Mouse (Mus musculus): Measurements from ENCODE around the gene Vangl1. TPM values are rescaled to one million over a fixed set of nuclear protein-coding genes. Genes with fewer than 3 reads are reported as not detected.

Vangl1 gene
- polyA plus RNA-seq (2014; fragmentation: Illumina TruSeq; extraction: RNeasy Lipid Tissue Mini Kit (QIAGEN cat#74804); ENCODE audit: low replicate concordance), result 1.1 TPM

DNA sequence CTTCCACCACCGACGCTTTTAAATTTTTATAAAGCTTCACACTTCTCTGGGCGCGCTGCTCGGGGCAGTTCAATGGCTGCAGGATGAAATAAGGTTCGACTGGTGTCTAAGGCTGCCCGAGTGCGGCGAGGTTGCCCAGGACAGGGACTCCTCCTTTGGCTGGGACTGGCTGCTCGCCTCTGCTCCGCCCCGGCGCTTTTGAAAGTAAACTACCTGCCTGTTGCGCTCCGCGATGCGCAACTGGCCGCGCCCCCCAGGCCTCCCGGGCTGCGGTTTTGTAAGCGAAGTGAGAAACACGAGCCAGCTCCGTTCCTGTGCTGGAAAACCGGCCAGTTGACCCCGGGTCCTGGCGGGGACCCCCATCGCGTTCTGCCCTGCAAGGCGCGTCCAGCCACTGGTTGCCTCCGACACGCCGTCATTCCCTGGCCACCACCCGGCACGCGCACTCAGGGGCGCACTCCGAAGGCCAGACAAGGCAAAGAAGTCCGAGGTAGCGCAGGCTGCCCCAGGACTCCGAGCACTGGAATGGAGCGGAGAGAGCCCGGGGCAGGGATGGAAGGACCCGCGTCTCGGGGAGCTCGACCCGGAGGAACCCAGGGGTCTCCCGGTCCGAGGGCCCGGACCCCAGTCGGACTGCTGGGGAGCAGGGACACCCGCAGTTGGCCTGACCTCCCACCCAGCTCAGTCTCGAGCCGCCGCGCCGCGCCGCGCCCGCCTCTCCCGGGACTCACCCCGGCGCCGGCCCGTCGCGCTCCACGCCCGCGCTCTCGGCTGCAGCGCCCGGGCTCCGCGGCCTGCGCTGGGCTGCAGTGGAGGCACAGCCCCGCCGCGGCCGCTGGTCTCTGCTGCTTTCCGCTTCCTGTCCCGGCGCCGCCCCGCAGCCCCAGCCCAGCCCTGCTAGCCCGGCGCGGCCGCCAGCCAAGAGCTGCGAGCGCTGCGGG, at the start of gene Vangl1:
TSS of gene Vangl1 (minus strand) at position 913 of the 941 bp plus-strand sequence.

Other genes starting within 250 kb of the Vangl1 start
- not detected for gene Nhlh2, start 194.6 kb downstream of the Vangl1 start, polyA plus RNA-seq (2014; fragmentation: Illumina TruSeq; extraction: RNeasy Lipid Tissue Mini Kit (QIAGEN cat#74804); ENCODE audit: low replicate concordance)
- gene Casq2, start 118.3 kb downstream of the Vangl1 start, polyA plus RNA-seq (2014; fragmentation: Illumina TruSeq; extraction: RNeasy Lipid Tissue Mini Kit (QIAGEN cat#74804); ENCODE audit: low replicate concordance), result 4.7 TPM

Data from small intestine, adult 10 weeks (tissue).